Mouse (Mus musculus) cerebellum, postnatal 14 days (tissue): ENCODE results near the gene Ank2.
"Not testable (repeated sequence)": the region's sequence is repeated elsewhere in the genome, so short reads cannot be mapped to it uniquely, and the experiment has no call there.

Source experiments
- DNase-seq, 2 experiments: peaks; one replicate each; pipeline ENCODE4 v3.0.0; 2021; ENCODE audit warnings: mixed read lengths in 2 of 2

Gene Ank2

DNA sequence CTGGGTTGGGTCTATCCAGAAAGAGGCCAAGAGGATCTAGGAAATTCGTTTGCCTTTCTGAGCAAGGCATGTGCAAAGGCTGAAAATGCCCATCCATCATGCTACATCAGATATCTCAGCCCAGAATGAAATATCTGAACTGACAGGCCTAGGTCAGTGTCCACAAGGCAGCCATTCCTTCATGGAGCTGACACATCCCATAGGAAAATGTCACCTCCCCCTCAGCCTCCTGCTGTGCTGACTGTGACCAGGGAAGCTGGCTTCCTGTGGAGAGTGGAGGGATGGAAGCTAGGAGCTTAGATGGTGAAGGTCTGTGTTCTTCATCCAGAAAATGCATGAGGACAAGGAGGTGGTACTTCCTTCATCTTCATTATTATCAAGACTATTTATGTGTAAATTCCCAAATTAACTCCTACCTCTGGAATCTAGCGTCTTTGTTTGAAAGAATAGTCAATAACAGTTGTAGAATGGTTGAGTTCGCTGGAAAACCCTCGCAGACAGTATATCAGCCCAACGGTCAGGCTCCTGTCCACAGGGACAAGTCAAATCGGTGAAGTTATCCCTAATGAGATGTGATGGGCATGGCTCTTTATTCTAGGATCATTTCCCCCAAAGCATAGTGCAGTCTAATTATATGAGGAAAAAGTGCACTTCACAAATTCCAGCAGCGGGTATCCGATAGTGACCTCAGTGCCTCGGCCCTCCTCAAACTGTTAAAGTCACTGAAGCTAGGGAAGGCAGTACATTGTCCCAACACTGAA is 148.4 kb downstream of the Ank2 start:
- DNase-seq = no peak

DNA sequence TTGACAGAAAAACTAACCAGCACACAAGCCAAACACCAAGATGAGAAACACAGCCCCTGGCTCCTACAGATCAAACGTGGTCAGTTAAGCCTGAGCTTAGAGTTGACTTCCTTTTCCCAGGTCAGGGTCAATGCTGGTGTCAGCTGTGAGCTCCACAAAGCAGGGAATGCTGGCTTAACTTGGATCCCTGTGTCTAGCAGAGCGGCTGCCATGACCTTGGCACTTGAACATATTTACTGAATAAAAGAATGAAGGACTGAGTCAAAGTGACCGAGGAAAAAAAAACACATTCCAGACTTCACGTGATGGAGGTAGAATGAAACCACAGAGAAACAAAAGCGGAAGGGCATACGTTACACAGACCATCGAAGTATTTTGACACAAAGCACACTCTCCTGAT is 150.2 kb downstream of the Ank2 start:
- no peak for DNase-seq

GRCm38 (mm10) chr3:127345860-127346459 is 153.2 kb downstream of the Ank2 start:
- DNase-seq = no peak

DNA sequence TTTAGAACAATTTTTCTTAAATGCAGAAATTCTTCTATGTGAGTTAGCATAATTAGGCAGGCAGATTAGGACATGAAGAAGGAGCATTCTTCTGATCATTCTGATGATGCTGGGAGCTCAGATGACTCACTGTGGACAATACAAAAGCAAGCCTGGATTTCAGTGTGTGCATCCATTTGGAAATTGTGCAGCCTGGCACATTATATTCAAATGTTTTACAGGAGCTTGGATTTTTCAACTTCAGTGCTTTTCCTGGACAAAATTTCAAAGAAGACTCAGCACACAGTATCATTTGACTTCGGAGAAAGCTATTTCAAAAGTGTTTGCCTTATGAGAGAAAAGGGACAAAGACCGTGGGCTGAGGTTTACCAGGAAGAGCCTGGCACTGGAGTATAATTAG is 157.8 kb downstream of the Ank2 start:
- no peak for DNase-seq

GRCm38 (mm10) chr3:127334876-127335275 is 164.3 kb downstream of the Ank2 start:
- no peak for DNase-seq

DNA sequence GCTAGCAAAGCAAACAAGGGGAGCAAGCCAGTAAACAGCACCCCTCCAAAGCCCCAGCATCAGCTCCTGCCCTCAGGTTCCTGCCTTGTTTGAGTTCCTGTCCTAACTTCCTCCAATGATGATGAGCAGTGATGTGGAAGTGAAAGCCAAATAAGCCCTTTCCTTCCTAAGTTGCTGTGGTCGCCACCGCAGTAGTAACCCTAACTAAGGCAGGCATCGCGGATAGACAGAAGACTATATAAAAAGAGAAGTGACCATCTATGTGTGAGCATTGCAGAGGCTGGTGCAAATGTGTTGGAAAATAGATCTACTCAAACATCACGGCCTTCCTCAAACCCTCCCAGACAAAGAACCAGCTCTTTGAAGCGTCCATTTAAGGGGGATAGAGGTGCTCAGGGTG is 167.6 kb downstream of the Ank2 start:
- DNase-seq = no peak

DNA sequence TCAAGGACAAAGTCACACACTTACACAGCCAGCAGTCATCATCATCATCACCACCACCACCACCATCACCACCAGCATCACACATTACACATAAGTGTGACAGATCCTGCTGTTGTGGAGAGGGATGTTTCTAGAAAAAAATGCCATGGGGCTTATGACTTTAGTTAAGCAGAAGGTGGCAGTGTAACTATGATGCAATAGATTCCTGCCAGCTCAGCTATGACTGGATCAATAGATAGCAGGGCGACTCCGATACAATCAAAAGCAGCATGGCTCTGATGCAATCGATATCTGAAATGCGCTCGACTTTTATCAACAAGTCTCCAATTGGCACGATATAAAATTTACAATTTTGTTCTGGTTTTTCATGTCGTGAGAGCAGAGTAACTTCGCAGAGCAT is 172.8 kb downstream of the Ank2 start:
- no peak for DNase-seq

GRCm38 (mm10) chr3:127322870-127323269 is 176.3 kb downstream of the Ank2 start:
- peak; percentile 81 to 85 for DNase-seq

DNA sequence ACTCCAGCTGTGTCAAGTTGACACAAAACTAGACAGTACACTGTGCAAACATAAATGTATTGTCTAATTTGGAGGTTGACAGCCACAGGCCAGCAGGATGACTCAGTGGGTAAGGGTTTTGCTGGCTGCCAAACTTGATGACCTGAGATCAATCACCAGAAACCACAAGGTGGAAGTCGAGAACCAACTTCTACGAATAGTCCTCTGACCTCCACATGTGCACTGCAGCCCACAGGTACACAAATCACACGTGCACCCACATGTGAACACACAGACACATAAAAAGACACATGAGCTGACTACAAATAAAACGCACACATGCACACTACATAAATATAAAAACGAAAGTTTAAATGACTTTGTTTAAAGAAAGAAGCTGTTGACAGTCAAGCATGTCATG is 177.5 kb downstream of the Ank2 start:
- no peak for DNase-seq

DNA sequence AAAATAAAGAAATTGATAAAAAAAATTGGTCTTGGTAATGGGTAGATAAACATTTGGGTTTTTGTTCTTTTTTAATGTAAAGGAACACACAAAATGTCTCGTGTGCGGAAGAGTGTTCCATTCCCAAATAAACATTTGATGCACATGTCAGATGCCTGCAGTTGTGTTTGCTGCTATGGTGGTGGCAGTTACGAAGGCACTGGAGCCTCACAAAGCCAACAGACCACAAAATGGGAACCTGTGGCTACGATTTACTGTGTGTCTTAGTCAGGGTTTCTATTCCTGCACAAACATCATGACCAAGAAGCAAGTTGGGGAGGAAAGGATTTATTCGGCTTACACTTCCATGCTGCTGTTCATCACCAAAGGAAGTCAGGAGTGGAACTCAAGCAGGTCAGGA is 178.1 kb downstream of the Ank2 start:
- not testable (repeated sequence) for DNase-seq

DNA sequence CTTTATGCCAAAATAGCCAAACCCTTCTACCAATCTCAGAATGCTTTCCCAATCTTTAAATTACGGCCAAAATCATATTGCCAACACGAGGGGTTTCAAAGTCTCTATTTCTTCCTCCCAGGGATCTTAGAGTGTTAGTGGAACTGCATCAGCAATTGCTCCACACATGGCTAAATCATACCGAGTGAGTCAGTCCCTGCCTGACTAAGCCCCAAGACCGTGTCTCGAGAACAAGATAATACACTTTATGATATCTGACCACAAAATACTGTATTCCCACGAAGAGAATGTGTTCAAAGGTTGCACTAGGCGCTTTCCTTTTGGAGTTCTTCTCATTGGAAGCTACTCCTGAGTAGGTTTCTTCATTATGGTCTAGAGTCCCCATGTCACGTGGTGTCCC is 178.8 kb downstream of the Ank2 start:
- no peak for DNase-seq

DNA sequence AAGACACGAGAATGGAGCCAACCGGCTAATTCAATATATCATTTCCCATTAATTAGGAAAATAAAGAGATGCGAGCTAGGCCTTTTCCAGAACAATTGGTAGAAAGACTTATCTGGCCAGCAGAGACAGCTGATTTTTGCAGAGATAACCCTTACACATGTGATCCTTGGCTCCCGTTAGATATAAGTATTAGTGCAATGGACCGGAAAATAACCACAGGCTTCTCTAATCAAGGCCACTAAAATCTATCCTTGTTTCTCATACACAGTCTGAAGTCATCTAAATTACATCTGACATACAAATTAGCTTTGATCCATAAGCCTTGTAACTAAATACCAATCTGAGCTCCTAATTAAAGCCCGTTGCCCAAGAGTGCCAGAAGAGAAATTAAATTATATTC is 181.5 kb downstream of the Ank2 start:
- no peak for DNase-seq

- no peak for DNase-seq
Measured at GRCm38 (mm10) chr3:127316717-127317116, 182.4 kb downstream of the Ank2 start.

- no peak for DNase-seq
Measured at GRCm38 (mm10) chr3:127311521-127311920, 187.6 kb downstream of the Ank2 start.

DNA sequence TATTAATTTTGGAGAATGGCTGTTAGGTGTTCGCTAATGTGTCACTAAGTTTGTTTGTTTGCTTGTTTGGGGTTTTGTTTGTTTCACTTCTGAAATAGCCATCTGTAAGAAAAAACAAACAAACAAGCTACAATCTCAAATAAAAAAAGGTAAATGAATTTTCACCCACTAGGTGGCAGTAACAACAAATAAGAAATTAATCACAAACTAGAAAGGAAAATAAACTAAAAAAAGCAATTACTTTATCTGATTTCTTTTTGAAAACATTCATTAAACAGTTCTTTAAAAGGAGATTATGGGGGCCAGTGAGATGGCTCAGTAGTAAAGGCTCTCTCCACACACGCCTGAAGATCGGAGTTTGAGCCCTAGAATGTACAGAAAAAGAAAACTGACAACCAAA is 189.1 kb downstream of the Ank2 start:
- DNase-seq = no peak

DNA sequence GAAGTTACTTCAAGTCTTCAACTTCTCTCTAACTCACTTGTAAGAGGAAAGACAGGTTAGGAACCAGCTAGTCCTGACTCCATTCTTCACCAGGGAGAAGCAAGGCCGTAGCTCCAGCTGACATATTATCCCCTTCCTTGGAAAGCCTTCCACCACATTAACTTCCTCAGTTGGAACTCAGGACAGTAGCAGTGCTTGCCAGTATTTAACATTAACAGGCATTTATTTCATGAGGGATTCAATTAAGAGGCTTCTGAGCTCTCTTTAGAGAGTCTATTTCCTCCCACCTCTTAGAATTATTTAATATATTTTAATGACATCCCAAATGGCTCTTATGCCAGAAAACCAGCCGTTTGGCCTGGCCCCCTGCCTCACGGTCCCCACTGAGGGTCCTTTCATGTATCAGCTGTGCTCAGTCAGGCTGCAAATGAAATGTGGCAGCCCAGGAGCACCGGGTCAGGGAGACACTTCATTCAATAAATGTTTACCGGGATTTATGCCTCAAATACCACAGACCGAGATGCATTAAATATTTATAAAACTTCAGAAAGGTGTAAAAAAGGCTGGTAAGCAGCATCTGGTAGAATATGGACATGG is 195.1 kb downstream of the Ank2 start:
- DNase-seq = peak; percentile 70 to 83

- peak in 1 of 2 experiments; percentile 44 for DNase-seq
Measured at GRCm38 (mm10) chr3:127303041-127303440, 196.1 kb downstream of the Ank2 start.

DNA sequence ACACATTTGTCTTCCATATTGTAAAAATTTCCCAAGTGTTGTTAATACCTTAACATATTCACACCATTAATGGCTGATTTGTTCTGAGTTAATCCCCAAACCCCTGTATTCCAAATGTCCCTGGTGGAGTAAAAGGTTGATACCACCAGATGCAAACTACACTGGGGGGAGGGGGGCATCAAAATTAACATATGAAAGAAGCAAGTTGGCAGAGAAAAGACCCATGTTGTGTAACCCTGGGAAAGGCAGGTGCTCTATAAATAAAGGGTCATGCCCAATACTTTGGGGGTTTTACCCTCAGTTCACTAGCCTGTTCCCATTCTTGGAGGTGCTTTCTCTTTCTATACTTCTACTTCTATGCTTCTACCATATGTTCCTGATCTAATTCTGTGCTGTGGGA is 198.4 kb downstream of the Ank2 start:
- no peak for DNase-seq

- DNase-seq = no peak
Measured at GRCm38 (mm10) chr3:127295921-127296320, 203.2 kb downstream of the Ank2 start.

- no peak for DNase-seq
Measured at GRCm38 (mm10) chr3:127294610-127295349, 204.4 kb downstream of the Ank2 start.

- DNase-seq = peak; percentile 37 to 50
Measured at GRCm38 (mm10) chr3:127294079-127294478, 205.1 kb downstream of the Ank2 start.

DNA sequence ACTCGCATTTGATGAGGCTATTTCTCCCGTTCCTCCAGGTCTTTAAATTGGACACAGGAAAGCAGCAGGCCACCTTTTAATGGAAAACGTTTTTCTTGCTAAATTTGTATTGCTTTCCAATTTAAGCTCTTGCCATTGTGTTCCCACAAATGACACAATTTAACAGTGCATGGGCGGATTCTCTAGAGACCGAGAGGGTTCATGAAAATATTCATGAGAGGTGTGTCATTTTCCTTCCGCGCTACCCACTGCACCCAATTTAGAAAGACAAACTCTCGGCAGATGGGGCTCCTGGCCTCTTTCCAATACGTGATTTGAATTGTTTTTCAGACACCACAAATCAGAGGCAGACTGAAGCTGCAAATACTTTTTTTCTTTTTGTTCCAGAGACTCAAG is 205.7 kb downstream of the Ank2 start:
- DNase-seq = peak; percentile 63 to 71

DNA sequence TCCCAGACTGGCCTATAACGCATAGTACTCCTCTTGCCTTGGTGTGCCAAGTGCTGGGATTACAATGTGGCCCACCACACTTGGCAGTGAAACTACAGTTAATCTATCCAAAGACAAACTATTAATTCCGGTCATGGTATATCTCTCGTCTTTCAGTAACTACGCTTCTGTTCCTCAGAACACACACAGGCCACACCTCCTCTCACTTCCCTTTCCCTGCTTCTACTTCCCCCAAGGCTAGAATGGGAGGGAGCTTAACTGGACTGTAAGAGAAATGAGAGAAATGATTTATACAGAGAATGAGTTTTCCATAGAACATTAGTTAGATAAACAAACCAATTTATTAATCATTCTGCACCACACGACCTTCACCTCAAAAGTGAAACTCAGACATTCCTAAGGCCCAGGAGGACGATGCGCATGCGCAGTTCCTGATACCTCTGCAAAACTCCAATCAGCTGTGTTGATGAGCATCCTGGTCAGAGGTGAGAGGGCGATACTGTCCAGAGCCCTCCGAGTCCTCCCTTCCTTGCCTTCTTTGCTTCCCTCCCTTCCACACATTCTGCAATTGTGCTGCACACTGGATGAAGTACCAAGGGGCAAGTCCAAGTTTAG is 206.2 kb downstream of the Ank2 start:
- no peak for DNase-seq
